Mouse (Mus musculus) common myeloid progenitor, adult 5-6 weeks (primary cell): ENCODE results near the gene Tmem161b. TPM values are rescaled to one million over a fixed set of nuclear protein-coding genes. Genes with fewer than 3 reads are reported as not detected.
"Not testable (repeated sequence)": the region's sequence is repeated elsewhere in the genome, so short reads cannot be mapped to it uniquely, and the experiment has no call there.

Experiments
- ATAC-seq: replicated peaks from 2 replicates; pipeline ENCODE4 v1.8.0; 2016; ENCODE audit warnings: low read depth, mild to moderate bottlenecking, moderate TSS enrichment, inconsistent platforms; ENCODE audit not compliant: poor library complexity, severe bottlenecking
- total RNA-seq: library from RNA; stranded (forward); fragments of 200-1000, 187-1606 nt; gene quantifications from 2 replicates; pipeline ENCODE4 v1.2.3, GENCODE M21; 2017

The Tmem161b gene
- 13.1 and 21.2 TPM in 2 replicates for total RNA-seq

GRCm38 (mm10) chr13:84221820-84222681, at the start of gene Tmem161b:
Gene Tmem161b (plus strand): TSS chr13:84222296.
- ATAC-seq, result peak; percentile 98

- not testable (repeated sequence) for ATAC-seq
Measured at GRCm38 (mm10) chr13:84185835-84186234, 36.3 kb upstream of the Tmem161b start.

GRCm38 (mm10) chr13:84192723-84193122, 29.4 kb upstream of the Tmem161b start:
- ATAC-seq, result no peak

GRCm38 (mm10) chr13:84222682-84222992, 541 bp downstream of the Tmem161b start:
- no peak for ATAC-seq

GRCm38 (mm10) chr13:84223018-84223417, 922 bp downstream of the Tmem161b start:
- ATAC-seq, result no peak

GRCm38 (mm10) chr13:84234019-84234418, 11.9 kb downstream of the Tmem161b start:
- ATAC-seq, result no peak

GRCm38 (mm10) chr13:84236768-84237167, 14.7 kb downstream of the Tmem161b start:
- ATAC-seq, result no peak

- no peak for ATAC-seq
Measured at GRCm38 (mm10) chr13:84238184-84238583, 16.1 kb downstream of the Tmem161b start.

- ATAC-seq, result no peak
Measured at GRCm38 (mm10) chr13:84248065-84248464, 26.0 kb downstream of the Tmem161b start.

- ATAC-seq, result no peak
Measured at GRCm38 (mm10) chr13:84251295-84251694, 29.2 kb downstream of the Tmem161b start.

GRCm38 (mm10) chr13:84255047-84255446, 33.0 kb downstream of the Tmem161b start:
- 0 out of 2 replicates have a peak, but pooled peaks have one; percentile 32 for ATAC-seq

- ATAC-seq, result not testable (repeated sequence)
Measured at GRCm38 (mm10) chr13:84264418-84264817, 42.3 kb downstream of the Tmem161b start.

GRCm38 (mm10) chr13:84276246-84276645, 54.1 kb downstream of the Tmem161b start:
- ATAC-seq, result no peak

GRCm38 (mm10) chr13:84280352-84280751, 58.3 kb downstream of the Tmem161b start:
- no peak for ATAC-seq

GRCm38 (mm10) chr13:84282966-84283365, 60.9 kb downstream of the Tmem161b start:
- ATAC-seq, result no peak

- no peak for ATAC-seq
Measured at GRCm38 (mm10) chr13:84284764-84285558, 62.9 kb downstream of the Tmem161b start.

- no peak for ATAC-seq
Measured at GRCm38 (mm10) chr13:84285559-84285945, 63.5 kb downstream of the Tmem161b start.

- no peak for ATAC-seq
Measured at GRCm38 (mm10) chr13:84299445-84300053, 77.5 kb downstream of the Tmem161b start.

- no peak for ATAC-seq
Measured at GRCm38 (mm10) chr13:84343272-84343671, 121.2 kb downstream of the Tmem161b start.

GRCm38 (mm10) chr13:84343691-84344495, 121.8 kb downstream of the Tmem161b start:
- no peak for ATAC-seq
